Mouse (Mus musculus): ENCODE data around the gene Smim6.

DNA sequence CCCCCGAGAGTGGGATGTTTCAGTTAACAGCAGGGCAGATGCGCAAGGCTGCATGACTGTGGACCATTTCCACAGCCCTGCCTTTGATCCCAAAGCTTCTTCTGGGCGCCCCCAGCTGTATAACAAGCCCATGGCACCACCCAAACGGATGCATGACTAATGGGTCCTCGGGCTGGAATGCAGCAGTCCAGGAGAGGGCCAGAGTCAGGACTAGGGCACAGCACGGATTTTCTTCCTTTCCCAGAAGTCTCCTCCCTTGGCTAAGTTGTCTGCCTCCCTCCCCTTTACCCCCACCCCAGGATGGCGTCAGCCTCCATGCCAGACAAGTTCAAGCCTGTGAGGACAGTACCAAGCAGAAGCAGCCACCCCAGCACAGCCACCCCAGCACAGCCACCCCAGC is 46.2 kb downstream of the Smim6 start:
- TF ChIP-seq CTCF (IDR thresholded peaks at IDR 0.05; ENCODE audit: low read depth, low read length): no peak
- no peak for TF ChIP-seq TAL1 (conservative IDR thresholded peaks at IDR 0.05; ENCODE audit: low read depth, low read length)
- no peak for TF ChIP-seq GATA1 (IDR thresholded peaks at IDR 0.05; ENCODE audit: borderline replicate concordance, low read length)
- TF ChIP-seq POLR2AphosphoS5 (IDR thresholded peaks at IDR 0.05; ENCODE audit: insufficient replicate concordance, low read depth, low read length): no peak

Data from G1E (cell line).